Mouse (Mus musculus): ENCODE data around the gene Rad51b. TPM values are rescaled to one million over a fixed set of nuclear protein-coding genes. Genes with fewer than 3 reads are reported as not detected.

Rad51b gene
- polyA plus RNA-seq, 1 experiment from 2014 or later = 6.3 TPM

GRCm38 (mm10) chr12:79387886-79388285 lies 90.8 kb downstream of the Rad51b start:
- Histone ChIP-seq H3K27me3 (ENCODE audit: control insufficient read depth, insufficient read depth, low read length) (no peaks in the 10 kb centered on the region), H3K27ac (replicated peaks; ENCODE audit: low read depth, low read length) (no peak overlapping the region), H3K4me1 (ENCODE audit: control insufficient read depth, insufficient read depth, low read length) (peaks cover 3% of the 10 kb centered on the region; the same call in 1 of the 2 replicates), H3K4me2 (ENCODE audit: low read depth, severe bottlenecking) (no peak overlapping the region), H3K9ac (ENCODE audit: low read length) (no peak overlapping the region), H3K36me3 (ENCODE audit: control insufficient read depth, insufficient read depth, low read length) (no peaks in the 10 kb centered on the region), H3K9me3 (ENCODE audit: control insufficient read depth, low read length) (no peaks in the 10 kb centered on the region), H3K4me3 (ENCODE audit: low read depth, low read length) (no peak overlapping the region)
- 65% methylated on average over 6 of the region's 6 CpGs for WGBS
- DNase-seq (ENCODE audit: low spot score) = no peak
- ATAC-seq (ENCODE audit: insufficient number of reproducible peaks, low FRiP score, low TSS enrichment, low read depth) = no peak

GRCm38 (mm10) chr12:79389251-79389650 lies 92.2 kb downstream of the Rad51b start:
- Histone ChIP-seq H3K36me3 (ENCODE audit: control insufficient read depth, insufficient read depth, low read length) (no peaks in the 10 kb centered on the region), H3K27me3 (ENCODE audit: control insufficient read depth, insufficient read depth, low read length) (no peaks in the 10 kb centered on the region), H3K9me3 (ENCODE audit: control insufficient read depth, low read length) (no peaks in the 10 kb centered on the region), H3K27ac (replicated peaks; ENCODE audit: low read depth, low read length) (no peak overlapping the region), H3K4me3 (ENCODE audit: low read depth, low read length) (no peak overlapping the region), H3K4me2 (ENCODE audit: low read depth, severe bottlenecking) (no peak overlapping the region), H3K9ac (ENCODE audit: low read length) (no peak overlapping the region), H3K4me1 (ENCODE audit: control insufficient read depth, insufficient read depth, low read length) (peaks cover 3% of the 10 kb centered on the region; the same call in 1 of the 2 replicates)
- 83% methylated on average over 3 of the region's 3 CpGs for WGBS
- ATAC-seq (ENCODE audit: insufficient number of reproducible peaks, low FRiP score, low TSS enrichment, low read depth) (no peak), DNase-seq (ENCODE audit: low spot score) (no peak)

DNA sequence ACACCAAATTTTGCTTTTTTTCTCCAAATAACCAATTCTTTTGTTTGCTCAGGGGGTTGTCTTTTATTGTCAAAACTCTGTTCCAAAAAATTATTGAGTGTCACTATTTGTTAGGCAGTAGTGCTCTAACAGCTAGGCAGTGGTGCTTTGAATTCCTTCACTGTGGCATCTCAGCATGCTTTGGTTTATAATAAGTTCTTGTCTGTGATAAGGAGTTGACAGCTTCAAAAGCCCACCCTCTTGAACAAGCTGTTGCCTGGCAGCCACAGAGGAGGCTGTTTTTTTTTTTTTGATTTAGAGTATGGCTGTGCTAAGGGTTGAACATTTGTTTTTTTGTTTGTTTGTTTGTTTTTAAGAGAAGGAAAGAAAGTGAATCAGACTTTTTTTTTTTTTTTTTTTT lies 92.9 kb downstream of the Rad51b start:
- Histone ChIP-seq H3K4me2 (ENCODE audit: low read depth, severe bottlenecking) (no peak overlapping the region), H3K36me3 (ENCODE audit: control insufficient read depth, insufficient read depth, low read length) (no peaks in the 10 kb centered on the region), H3K27me3 (ENCODE audit: control insufficient read depth, insufficient read depth, low read length) (no peaks in the 10 kb centered on the region), H3K9ac (ENCODE audit: low read length) (no peak overlapping the region), H3K4me3 (ENCODE audit: low read depth, low read length) (no peak overlapping the region), H3K9me3 (ENCODE audit: control insufficient read depth, low read length) (no peaks in the 10 kb centered on the region), H3K4me1 (ENCODE audit: control insufficient read depth, insufficient read depth, low read length) (no peaks in the 10 kb centered on the region), H3K27ac (replicated peaks; ENCODE audit: low read depth, low read length) (no peak overlapping the region)
- DNase-seq (ENCODE audit: low spot score) (no peak), ATAC-seq (ENCODE audit: insufficient number of reproducible peaks, low FRiP score, low TSS enrichment, low read depth) (no peak)

DNA sequence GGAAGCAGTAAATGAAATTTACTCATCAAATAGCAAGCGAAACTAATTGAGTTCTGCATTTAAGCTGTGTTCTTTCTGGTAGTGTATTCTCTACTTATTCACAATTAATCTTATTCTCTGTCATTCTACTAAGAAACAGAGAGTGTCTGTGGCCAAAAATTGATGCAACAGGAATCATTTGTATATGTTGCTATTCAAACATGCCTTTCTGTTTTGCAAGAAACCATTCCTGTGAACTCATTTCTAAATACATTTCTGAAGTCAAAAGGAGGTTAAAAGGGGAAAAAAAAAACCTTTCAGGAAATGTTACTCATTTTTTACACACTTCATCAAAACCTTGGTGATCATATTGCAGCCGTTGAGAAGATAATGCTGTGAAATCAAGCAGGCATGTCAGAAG lies 96.6 kb downstream of the Rad51b start:
- 80% methylated on average over 2 of the region's 2 CpGs for WGBS
- Histone ChIP-seq H3K4me1 (ENCODE audit: control insufficient read depth, insufficient read depth, low read length) (no peaks in the 10 kb centered on the region), H3K4me3 (ENCODE audit: low read depth, low read length) (no peak overlapping the region), H3K9me3 (ENCODE audit: control insufficient read depth, low read length) (no peaks in the 10 kb centered on the region), H3K4me2 (ENCODE audit: low read depth, severe bottlenecking) (no peak overlapping the region), H3K9ac (ENCODE audit: low read length) (no peak overlapping the region), H3K27me3 (ENCODE audit: control insufficient read depth, insufficient read depth, low read length) (no peaks in the 10 kb centered on the region), H3K27ac (replicated peaks; ENCODE audit: low read depth, low read length) (no peak overlapping the region), H3K36me3 (ENCODE audit: control insufficient read depth, insufficient read depth, low read length) (no peaks in the 10 kb centered on the region)
- ATAC-seq (ENCODE audit: insufficient number of reproducible peaks, low FRiP score, low TSS enrichment, low read depth) = no peak
- DNase-seq (ENCODE audit: low spot score) = no peak

- no peaks in the 10 kb centered on the region for H3K9me3 ChIP-seq (ENCODE audit: control insufficient read depth, low read length)
- H3K4me1 ChIP-seq (ENCODE audit: control insufficient read depth, insufficient read depth, low read length) = no peaks in the 10 kb centered on the region
- WGBS = 70% methylated on average over 3 of the region's 3 CpGs
- ATAC-seq (ENCODE audit: insufficient number of reproducible peaks, low FRiP score, low TSS enrichment, low read depth) = no peak
- no peak overlapping the region for H3K4me3 ChIP-seq (ENCODE audit: low read depth, low read length)
- H3K27me3 ChIP-seq (ENCODE audit: control insufficient read depth, insufficient read depth, low read length) = no peaks in the 10 kb centered on the region
- H3K27ac ChIP-seq (replicated peaks; ENCODE audit: low read depth, low read length) = no peak overlapping the region
- no peak overlapping the region for H3K4me2 ChIP-seq (ENCODE audit: low read depth, severe bottlenecking)
- H3K9ac ChIP-seq (ENCODE audit: low read length) = no peak overlapping the region
- no peaks in the 10 kb centered on the region for H3K36me3 ChIP-seq (ENCODE audit: control insufficient read depth, insufficient read depth, low read length)
- no peak for DNase-seq (ENCODE audit: low spot score)
Observed at GRCm38 (mm10) chr12:79403992-79404391, 106.9 kb downstream of the Rad51b start.

GRCm38 (mm10) chr12:79404494-79404893 lies 107.4 kb downstream of the Rad51b start:
- H3K36me3 ChIP-seq (ENCODE audit: control insufficient read depth, insufficient read depth, low read length) = no peaks in the 10 kb centered on the region
- H3K9me3 ChIP-seq (ENCODE audit: control insufficient read depth, low read length) = no peaks in the 10 kb centered on the region
- ATAC-seq (ENCODE audit: insufficient number of reproducible peaks, low FRiP score, low TSS enrichment, low read depth) (no peak), DNase-seq (ENCODE audit: low spot score) (no peak)
- H3K27me3 ChIP-seq (ENCODE audit: control insufficient read depth, insufficient read depth, low read length) = no peaks in the 10 kb centered on the region
- 62% methylated on average over 1 of the region's 1 CpGs for WGBS
- H3K4me1 ChIP-seq (ENCODE audit: control insufficient read depth, insufficient read depth, low read length) = no peaks in the 10 kb centered on the region
- H3K4me2 ChIP-seq (ENCODE audit: low read depth, severe bottlenecking) = no peak overlapping the region
- H3K9ac ChIP-seq (ENCODE audit: low read length) = no peak overlapping the region
- H3K4me3 ChIP-seq (ENCODE audit: low read depth, low read length) = no peak overlapping the region
- no peak overlapping the region for H3K27ac ChIP-seq (replicated peaks; ENCODE audit: low read depth, low read length)

DNA sequence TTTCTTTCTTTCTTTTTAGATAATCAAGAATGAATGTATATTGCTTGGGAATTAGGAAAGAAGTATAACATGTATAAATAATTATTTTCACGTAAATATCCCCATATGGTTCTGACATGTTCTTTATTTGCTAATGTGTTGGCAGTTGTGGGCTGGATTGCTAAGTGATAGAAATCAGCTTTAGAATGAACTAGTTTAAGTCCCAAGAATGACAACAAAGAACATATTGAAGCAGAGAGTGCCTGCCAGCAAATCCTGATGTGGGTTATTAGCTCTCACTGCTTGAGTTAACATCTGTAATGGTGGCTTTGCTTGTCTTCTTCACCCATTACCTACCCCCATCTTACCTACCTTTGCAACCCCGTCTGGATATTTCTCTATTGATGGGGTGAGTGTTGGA lies 111.6 kb downstream of the Rad51b start:
- WGBS = 78% methylated on average over 2 of the region's 2 CpGs
- H3K4me1 ChIP-seq (ENCODE audit: control insufficient read depth, insufficient read depth, low read length) = no peaks in the 10 kb centered on the region
- H3K4me2 ChIP-seq (ENCODE audit: low read depth, severe bottlenecking) = no peak overlapping the region
- no peaks in the 10 kb centered on the region for H3K9me3 ChIP-seq (ENCODE audit: control insufficient read depth, low read length)
- ATAC-seq (ENCODE audit: insufficient number of reproducible peaks, low FRiP score, low TSS enrichment, low read depth) = no peak
- no peak overlapping the region for H3K9ac ChIP-seq (ENCODE audit: low read length)
- no peak for DNase-seq (ENCODE audit: low spot score)
- no peaks in the 10 kb centered on the region for H3K27me3 ChIP-seq (ENCODE audit: control insufficient read depth, insufficient read depth, low read length)
- H3K4me3 ChIP-seq (ENCODE audit: low read depth, low read length) = no peak overlapping the region
- no peaks in the 10 kb centered on the region for H3K36me3 ChIP-seq (ENCODE audit: control insufficient read depth, insufficient read depth, low read length)
- no peak overlapping the region for H3K27ac ChIP-seq (replicated peaks; ENCODE audit: low read depth, low read length)

- WGBS = 51% methylated on average over 4 of the region's 4 CpGs
Observed at GRCm38 (mm10) chr12:79409126-79409860, 112.2 kb downstream of the Rad51b start.

More at GRCm38 (mm10) chr12:79409126-79409860, 112.2 kb downstream of the Rad51b start:
- DNase-seq (ENCODE audit: low spot score) = no peak
- Histone ChIP-seq H3K9ac (ENCODE audit: low read length) (no peak overlapping the region), H3K27ac (replicated peaks; ENCODE audit: low read depth, low read length) (no peak overlapping the region), H3K27me3 (ENCODE audit: control insufficient read depth, insufficient read depth, low read length) (no peaks in the 10 kb centered on the region), H3K4me3 (ENCODE audit: low read depth, low read length) (no peak overlapping the region), H3K9me3 (ENCODE audit: control insufficient read depth, low read length) (no peaks in the 10 kb centered on the region), H3K36me3 (ENCODE audit: control insufficient read depth, insufficient read depth, low read length) (no peaks in the 10 kb centered on the region), H3K4me2 (ENCODE audit: low read depth, severe bottlenecking) (no peak overlapping the region), H3K4me1 (ENCODE audit: control insufficient read depth, insufficient read depth, low read length) (no peaks in the 10 kb centered on the region)
- ATAC-seq (ENCODE audit: insufficient number of reproducible peaks, low FRiP score, low TSS enrichment, low read depth) = no peak
